Mouse (Mus musculus) embryo, embryonic 11 days (tissue): ENCODE measurements at regions not wholly inside any gene's neighbourhood (a gene's known extent, or its start where the extent isn't known, plus 50 kb on each side); places are given as distances from the start of the nearest gene placed in this dataset.

ENCODE experiments used
- DNase-seq: peaks from one replicate; pipeline ENCODE4 v3.0.0-alpha.2; 2015

GRCm38 (mm10) chr12:97918416-97918815 is 340.8 kb downstream of the Galc start:
- no peak for DNase-seq

GRCm38 (mm10) chr12:97915026-97915425 is 344.2 kb downstream of the Galc start:
- no peak for DNase-seq

GRCm38 (mm10) chr12:97912730-97913129 is 346.5 kb downstream of the Galc start:
- no peak for DNase-seq

- no peak for DNase-seq
These were observed 360.0 kb downstream of the Galc start for GRCm38 (mm10) chr12:97899266-97899665.

- DNase-seq = no peak
These were observed 361.1 kb downstream of the Galc start for GRCm38 (mm10) chr12:97898178-97898577.

GRCm38 (mm10) chr12:97895981-97896380 is 363.3 kb downstream of the Galc start:
- DNase-seq = no peak

GRCm38 (mm10) chr12:97888801-97889455 is 370.3 kb downstream of the Galc start:
- DNase-seq = peak; percentile 27

GRCm38 (mm10) chr12:97888291-97888800 is 370.9 kb downstream of the Galc start:
- peak; percentile 31 for DNase-seq

GRCm38 (mm10) chr12:97882439-97882838 is 376.8 kb downstream of the Galc start:
- DNase-seq = no peak

GRCm38 (mm10) chr12:97872391-97872790 is 386.9 kb downstream of the Galc start:
- peak; percentile 86 for DNase-seq

- no peak for DNase-seq
These were observed 396.3 kb downstream of the Galc start for GRCm38 (mm10) chr12:97862921-97863320.

- DNase-seq = peak; percentile 12
These were observed 422.9 kb downstream of the Galc start for GRCm38 (mm10) chr12:97836202-97836908.

GRCm38 (mm10) chr12:97793364-97794120 is 465.7 kb downstream of the Galc start:
- no peak for DNase-seq

GRCm38 (mm10) chr12:97783476-97783875 is 475.8 kb downstream of the Galc start:
- no peak for DNase-seq

- DNase-seq = no peak
These were observed 500.1 kb downstream of the Galc start for GRCm38 (mm10) chr12:97759116-97759515.

- DNase-seq = no peak
These were observed 500.6 kb downstream of the Galc start for GRCm38 (mm10) chr12:97758624-97759023.

- no peak for DNase-seq
These were observed 509.1 kb downstream of the Galc start for GRCm38 (mm10) chr12:97750166-97750565.

GRCm38 (mm10) chr12:97740927-97741326 is 518.3 kb downstream of the Galc start:
- no peak for DNase-seq

GRCm38 (mm10) chr12:97732078-97732580 is 527.1 kb downstream of the Galc start:
- no peak for DNase-seq

GRCm38 (mm10) chr12:97720554-97720953 is 538.7 kb downstream of the Galc start:
- no peak for DNase-seq

GRCm38 (mm10) chr12:97717812-97718211 is 541.4 kb downstream of the Galc start:
- DNase-seq = no peak
